Mouse (Mus musculus): ENCODE results near the gene Espl1.
"Not testable (repeated sequence)": the region's sequence is repeated elsewhere in the genome, so short reads cannot be mapped to it uniquely, and the experiment has no call there.

Espl1 gene

DNA sequence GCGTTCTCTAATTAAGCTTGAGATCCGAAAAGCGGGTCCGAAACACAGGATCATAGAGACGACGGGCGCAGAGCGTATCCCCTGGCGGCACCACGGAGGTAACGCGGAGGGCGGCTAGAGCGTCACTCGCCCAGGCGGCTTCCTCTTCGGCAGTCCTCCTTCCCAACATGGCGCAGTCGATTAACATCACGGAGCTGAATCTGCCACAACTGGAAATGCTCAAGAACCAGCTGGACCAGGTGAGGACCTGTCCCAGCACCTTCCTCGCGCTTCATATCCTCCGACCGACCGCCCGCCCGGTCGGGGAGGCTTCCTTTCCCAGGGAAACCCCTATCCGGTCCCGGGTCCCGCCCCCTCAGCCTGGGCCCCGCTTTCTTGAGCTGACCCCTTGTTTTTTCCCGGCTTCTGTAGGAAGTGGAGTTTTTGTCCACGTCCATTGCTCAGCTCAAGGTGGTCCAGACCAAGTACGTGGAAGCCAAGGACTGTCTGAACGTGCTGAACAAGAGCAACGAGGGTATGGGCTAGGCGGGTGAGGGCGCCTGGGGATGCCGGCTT, 30.0 kb downstream of the Espl1 start, which contains the start of gene Pfdn5:
Pfdn5 (plus strand) TSS at position 95 of the 555 bp plus-strand sequence.
- in situ Hi-C loops (cut with MboI; ENCODE audit: unreplicated experiment in 2 of 2): no loop called here

DNA sequence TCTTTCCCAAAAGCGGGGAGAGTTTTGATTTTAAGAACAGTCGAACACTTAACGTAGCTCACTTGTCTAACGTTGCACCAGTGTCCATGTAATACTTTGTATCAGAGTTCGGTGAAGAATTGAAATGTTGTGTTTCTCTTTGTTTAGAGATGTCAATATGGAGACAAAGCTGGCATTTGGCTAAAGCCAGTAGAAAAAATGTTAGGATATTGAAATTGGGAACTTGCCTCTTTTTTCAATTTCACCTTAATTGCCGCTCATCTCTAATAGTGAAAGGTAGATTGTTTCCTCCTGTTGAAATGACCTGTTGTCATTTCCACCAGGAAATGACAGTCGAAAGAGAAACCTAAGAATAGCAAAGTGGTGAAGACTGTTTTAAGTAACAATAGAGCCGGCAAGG, 30.8 kb downstream of the Espl1 start:
- in situ Hi-C loops (cut with MboI; ENCODE audit: unreplicated experiment in 2 of 2): no loop called here

- in situ Hi-C loops (cut with MboI; ENCODE audit: unreplicated experiment in 2 of 2): loop anchor here in 1 of 2 experiments (5.0 kb wide), 1 partner anchor 39 kb away; no protein-coding TSS in a partner anchor
Observed at GRCm38 (mm10) chr15:102331610-102332015, 35.5 kb downstream of the Espl1 start, which contains the start of gene Myg1. Gene Myg1 (plus strand): TSS chr15:102331709.

DNA sequence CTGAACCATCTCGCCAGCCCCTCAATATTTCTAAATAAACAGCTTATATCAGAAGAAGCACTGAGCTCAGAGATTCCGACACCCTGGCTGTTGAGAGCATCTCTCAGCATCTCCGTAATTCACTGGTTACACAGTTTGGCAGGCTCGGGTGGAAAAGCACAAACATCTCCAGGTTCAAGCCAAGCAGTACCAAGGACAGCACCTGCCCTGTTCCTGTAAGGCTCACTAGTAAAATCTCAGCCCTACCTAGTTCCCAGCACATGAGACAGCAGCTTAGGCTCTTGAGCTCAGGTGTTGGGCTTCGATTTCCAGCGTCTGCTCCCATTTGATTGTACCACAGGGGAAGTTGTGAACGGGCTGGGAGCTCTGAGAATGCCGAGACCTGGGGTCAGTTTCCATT, 39.2 kb downstream of the Espl1 start:
- in situ Hi-C loops (cut with MboI; ENCODE audit: unreplicated experiment in 2 of 2): no loop called here

GRCm38 (mm10) chr15:102335925-102336324, 39.9 kb downstream of the Espl1 start:
- in situ Hi-C loops (cut with MboI; ENCODE audit: unreplicated experiment in 2 of 2): not testable (repeated sequence)

- in situ Hi-C loops (cut with MboI; ENCODE audit: unreplicated experiment in 2 of 2): no loop called here
Observed at GRCm38 (mm10) chr15:102336946-102337345, 40.9 kb downstream of the Espl1 start.

DNA sequence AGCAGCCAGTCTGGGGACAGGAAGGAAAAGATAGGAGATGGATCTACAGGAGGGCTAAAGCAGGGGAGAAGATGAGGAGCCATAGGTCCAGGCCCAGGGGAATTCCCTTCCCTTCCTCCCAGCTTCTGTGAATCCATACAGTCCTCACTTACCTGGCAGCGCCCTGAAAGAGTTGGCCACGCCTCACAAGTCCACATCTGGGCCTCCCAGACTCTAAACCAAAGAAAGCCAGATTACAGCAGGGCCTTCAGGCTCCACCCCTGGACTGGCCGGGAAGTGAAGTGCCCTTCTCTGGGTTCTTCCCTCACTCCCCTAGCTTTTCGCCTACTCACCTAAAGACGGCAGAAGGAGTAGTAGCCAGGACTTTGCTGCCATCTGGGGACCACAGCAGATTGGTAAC, 43.5 kb downstream of the Espl1 start:
- in situ Hi-C loops (cut with MboI; ENCODE audit: unreplicated experiment in 2 of 2): loop anchor here (5.0 kb wide), 1 partner anchor 38 kb away; no protein-coding TSS in a partner anchor

DNA sequence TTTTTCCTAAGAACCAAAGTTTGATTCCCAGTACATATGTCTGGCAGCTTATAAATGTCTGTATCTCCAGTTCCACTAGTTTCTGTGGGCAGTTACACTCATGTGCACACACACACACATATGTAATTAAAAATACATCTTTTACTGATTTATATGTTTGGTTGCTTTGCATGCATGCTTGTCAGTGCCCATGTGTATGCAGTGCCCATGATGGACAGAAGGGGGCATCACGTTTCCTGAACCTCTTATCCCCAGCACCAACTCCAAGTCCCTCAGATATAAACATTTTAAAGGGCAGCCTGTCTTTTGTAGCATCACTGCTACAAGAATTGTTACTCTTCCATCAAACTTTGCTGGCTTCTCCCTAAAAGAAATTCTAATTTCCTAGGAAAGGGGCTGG, 45.5 kb downstream of the Espl1 start:
- in situ Hi-C loops (cut with MboI; ENCODE audit: unreplicated experiment in 2 of 2): loop anchor here (5.0 kb wide), 1 partner anchor 36 kb away; no protein-coding TSS in a partner anchor

GRCm38 (mm10) chr15:102344490-102344889, 48.4 kb downstream of the Espl1 start:
- in situ Hi-C loops (cut with MboI; ENCODE audit: unreplicated experiment in 2 of 2): loop anchor here (5.0 kb wide), 1 partner anchor 33 kb away; no protein-coding TSS in a partner anchor

- in situ Hi-C loops (cut with MboI; ENCODE audit: unreplicated experiment in 2 of 2): no loop called here
Observed at GRCm38 (mm10) chr15:102346444-102346843, 50.4 kb downstream of the Espl1 start.

DNA sequence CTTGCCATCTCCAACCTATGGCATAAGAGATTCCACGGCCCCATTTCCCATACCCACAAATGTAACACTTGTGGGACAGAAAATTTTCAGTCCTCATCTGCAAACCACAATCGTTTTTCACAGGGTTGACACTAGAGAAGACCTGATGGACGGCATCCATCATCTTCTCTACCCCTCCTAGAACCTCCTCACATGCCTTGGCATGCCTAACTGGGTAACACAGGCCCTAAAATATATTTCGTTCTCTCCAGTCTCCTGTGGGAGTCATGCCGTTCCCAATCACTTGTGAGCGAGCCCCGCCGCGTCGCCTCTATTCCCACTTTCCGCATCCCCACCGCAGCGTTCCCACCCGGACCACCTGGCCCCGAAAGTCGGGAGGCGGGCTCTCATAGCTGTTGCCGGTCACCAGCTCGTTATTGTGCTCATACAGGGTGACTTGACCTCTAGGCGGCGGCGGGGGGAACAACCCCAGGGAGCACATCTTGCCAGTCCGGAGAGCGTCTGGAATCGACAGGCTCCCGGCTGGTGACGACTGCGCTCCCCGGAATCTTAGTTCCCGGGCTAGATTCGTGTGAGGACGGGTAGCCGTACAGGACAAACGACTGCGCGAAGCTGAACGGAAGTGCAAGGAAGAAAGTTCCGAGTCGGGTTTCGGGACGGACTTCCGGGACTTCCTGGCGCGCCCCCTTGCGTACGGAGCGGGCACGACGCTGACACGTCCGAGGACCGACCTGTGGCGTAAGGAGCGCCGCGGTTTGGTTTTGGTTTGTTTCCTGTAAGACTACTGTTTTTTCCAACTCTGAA, 54.3 kb downstream of the Espl1 start, which contains the start of gene Aaas:
Aaas (minus strand) TSS at position 634 of the 804 bp plus-strand sequence.
- in situ Hi-C loops (cut with MboI; ENCODE audit: unreplicated experiment in 2 of 2): no loop called here

DNA sequence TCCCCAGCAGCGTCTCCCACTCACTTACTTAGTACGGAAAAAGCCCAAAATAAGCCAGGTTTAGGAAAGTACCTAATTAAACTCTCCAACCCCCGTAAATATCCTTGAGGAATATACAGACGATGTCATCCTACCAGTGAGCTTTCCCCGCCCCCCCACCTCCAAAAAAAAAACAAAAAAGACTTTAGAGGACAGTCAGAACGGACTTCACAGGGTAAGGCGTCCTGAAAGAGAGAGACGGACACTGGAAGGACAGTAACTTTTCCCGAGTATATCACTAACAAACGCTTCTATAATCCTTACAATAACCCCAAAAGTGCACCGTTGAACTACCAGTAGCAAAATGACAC, 54.9 kb downstream of the Espl1 start:
- in situ Hi-C loops (cut with MboI; ENCODE audit: unreplicated experiment in 2 of 2): no loop called here

- in situ Hi-C loops (cut with MboI; ENCODE audit: unreplicated experiment in 2 of 2): no loop called here
Observed at GRCm38 (mm10) chr15:102352177-102352576, 56.1 kb downstream of the Espl1 start.

DNA sequence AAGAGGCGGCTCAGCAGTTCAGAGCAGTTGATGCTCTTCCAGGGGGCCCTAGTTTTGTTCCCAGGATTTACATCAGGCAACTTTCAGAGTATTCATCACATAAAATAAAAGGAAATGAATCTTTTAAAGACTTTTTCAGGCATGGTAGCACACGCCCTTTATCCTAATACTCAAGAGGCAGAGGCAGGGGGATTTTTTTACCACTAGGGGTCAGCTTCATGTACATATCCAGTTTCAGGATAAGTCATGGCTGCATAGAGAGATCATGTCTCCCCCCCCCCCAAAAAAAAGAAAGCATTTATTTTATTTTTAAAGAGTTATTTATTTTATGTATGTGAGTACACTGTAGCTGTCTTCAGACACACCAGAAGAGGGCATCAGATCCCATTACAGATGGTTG, 57.9 kb downstream of the Espl1 start:
- in situ Hi-C loops (cut with MboI; ENCODE audit: unreplicated experiment in 2 of 2): no loop called here

- in situ Hi-C loops (cut with MboI; ENCODE audit: unreplicated experiment in 2 of 2): no loop called here
Observed at GRCm38 (mm10) chr15:102355134-102355870, 59.2 kb downstream of the Espl1 start.

- in situ Hi-C loops (cut with MboI; ENCODE audit: unreplicated experiment in 2 of 2): no loop called here
Observed at GRCm38 (mm10) chr15:102355871-102356441, 59.9 kb downstream of the Espl1 start.

- in situ Hi-C loops (cut with MboI; ENCODE audit: unreplicated experiment in 2 of 2): no loop called here
Observed at GRCm38 (mm10) chr15:102356501-102357325, 60.6 kb downstream of the Espl1 start.

DNA sequence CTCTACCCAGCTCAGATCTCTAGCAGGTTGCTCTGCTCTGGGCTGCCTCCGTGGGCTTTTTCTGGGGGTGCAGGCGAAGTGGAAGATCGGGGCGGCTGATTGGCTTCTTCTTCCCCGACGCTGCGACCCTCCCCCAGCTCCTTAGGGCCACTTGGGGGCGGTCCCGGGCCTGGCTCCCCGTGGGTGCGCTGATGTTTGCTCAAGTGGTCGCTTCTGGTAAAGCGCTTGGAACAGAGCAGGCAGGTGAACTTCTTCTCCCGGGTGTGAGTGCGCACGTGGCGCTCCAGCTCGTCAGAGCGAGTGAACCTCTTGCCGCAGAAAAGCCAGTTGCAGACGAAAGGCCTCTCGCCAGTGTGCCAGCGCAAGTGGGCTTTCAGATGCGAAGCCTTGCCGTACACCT, 62.1 kb downstream of the Espl1 start:
- in situ Hi-C loops (cut with MboI; ENCODE audit: unreplicated experiment in 2 of 2): no loop called here

- in situ Hi-C loops (cut with MboI; ENCODE audit: unreplicated experiment in 2 of 2): no loop called here
Observed at GRCm38 (mm10) chr15:102358834-102359233, 62.8 kb downstream of the Espl1 start.

DNA sequence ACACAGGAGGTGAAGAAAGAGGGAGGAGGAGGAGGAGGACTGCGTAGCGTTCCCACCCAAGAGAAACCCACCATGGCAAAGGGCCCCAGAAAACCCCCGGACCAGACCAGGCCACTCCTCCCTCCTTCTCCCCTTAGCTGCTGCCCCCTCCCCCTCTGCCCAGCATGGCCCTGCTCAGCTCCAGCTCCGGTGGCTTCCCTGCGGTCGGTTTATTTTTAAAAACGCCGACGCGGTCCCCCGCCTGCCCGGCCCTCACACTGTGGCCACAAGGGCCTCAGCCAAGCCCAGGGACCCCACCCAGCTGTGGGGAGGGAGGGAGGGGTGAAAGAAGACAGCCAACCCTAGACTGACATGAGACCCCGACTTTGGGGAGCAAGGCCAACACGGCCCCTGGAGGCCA, 66.6 kb downstream of the Espl1 start:
- in situ Hi-C loops (cut with MboI; ENCODE audit: unreplicated experiment in 2 of 2): no loop called here

All from v-Abl transformed pro-B cells (cell line).